Mouse (Mus musculus): Measurements from ENCODE around the gene Rnase1. TPM values are rescaled to one million over a fixed set of nuclear protein-coding genes. Genes with fewer than 3 reads are reported as not detected.
A peak's percentile ranks its signal among the peaks of the same experiment; 100 is the strongest.

Gene Rnase1
- total RNA-seq, 2 experiments from 2014 or later = not detected

DNA sequence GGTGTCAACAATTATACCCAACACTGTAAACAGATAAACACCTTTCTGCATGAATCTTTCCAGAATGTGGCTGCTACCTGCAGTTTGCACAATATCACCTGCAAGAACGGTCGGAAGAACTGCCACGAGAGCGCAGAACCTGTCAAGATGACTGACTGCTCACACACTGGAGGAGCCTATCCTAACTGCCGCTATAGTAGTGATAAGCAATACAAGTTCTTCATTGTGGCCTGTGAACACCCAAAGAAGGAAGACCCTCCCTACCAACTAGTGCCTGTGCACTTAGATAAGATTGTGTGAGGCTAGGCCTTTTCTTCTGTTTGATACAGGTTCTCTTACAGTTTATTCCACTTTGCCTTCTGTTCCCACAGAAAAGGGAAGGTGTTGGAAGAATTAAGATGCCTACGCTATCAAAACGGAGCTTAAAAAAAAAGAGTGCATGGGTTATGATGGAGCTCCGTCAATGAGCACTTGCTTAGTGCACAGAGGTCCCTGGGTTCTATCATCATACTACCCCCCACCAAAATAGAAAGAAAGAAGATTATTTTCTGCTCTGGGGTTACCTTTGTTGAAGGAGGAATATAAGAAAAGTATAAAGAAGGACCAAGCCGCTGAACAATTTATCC, 16.2 kb downstream of the Rnase1 start:
- H3K4me3 ChIP-seq = no peak overlapping the region
- intact Hi-C loops (cut with DNase I) = no loop called here
- H3K27ac ChIP-seq = no peak overlapping the region
- no peak for TF ChIP-seq CTCF (IDR thresholded peaks at IDR 0.05)
- no peak for DNase-seq

DNA sequence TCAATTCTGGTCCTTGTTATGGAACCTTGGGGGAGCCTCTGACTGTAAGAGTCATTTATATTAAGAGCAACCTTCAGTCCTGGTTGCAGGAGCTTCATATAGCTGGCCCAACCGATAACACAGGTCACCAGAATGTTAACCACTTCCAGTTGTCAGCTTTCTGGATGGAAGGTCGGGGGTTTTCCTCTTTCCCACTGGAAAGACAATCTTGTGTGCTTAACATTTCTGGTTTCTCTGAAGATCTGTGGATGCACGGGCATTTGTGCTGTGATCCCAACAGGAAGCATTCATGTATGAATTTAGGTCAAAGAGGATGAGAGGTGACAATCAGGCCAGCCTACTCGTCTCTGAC, 17.0 kb downstream of the Rnase1 start:
- TF ChIP-seq CTCF (IDR thresholded peaks at IDR 0.05) = no peak
- intact Hi-C loops (cut with DNase I) = no loop called here
- no peak for DNase-seq
- Histone ChIP-seq H3K4me3 (no peak overlapping the region), H3K27ac (no peak overlapping the region)

DNA sequence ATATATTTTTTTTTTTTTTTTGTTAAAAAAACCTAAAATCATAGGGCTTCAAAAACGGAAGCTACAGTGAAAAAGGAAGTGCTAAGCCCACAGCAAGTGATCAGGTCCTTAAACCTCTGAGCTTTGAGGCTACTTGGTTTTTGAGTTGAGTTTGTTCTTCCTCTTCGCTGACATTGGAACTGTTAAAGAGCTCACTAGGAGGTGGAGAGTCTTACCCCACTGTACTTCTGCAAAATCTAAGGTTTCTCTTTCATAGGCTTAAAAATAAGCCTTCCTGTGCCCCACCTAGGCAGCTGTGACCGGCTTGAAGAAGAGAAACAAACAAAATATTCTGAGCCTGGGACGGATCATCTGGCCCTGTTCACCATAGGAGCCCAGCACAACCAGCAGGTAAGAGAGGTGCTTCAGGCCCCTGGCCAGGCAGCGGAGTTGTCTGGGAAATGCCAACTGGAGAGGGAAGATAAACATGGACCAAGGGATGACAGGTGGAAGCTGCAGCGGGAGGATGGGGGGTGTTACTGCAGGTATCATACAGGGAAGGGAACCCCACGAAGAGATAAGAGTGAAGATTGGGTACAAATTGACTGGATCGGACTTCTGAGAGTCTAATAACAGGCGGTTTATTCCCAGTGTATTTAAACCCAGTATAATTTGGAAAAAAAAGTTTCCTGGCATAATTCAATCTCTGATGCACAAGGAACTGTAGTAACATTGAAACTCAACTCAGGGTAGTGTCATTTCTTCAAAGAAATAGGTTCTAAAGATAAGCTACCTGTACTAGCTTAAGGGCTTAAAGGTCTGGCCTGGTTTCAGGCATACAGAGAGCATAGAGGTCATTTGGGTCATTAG, 17.6 kb downstream of the Rnase1 start:
- TF ChIP-seq CTCF (IDR thresholded peaks at IDR 0.05) = no peak
- Histone ChIP-seq H3K27ac (no peak overlapping the region), H3K4me3 (no peak overlapping the region)
- DNase-seq = no peak
- intact Hi-C loops (cut with DNase I) = no loop called here

DNA sequence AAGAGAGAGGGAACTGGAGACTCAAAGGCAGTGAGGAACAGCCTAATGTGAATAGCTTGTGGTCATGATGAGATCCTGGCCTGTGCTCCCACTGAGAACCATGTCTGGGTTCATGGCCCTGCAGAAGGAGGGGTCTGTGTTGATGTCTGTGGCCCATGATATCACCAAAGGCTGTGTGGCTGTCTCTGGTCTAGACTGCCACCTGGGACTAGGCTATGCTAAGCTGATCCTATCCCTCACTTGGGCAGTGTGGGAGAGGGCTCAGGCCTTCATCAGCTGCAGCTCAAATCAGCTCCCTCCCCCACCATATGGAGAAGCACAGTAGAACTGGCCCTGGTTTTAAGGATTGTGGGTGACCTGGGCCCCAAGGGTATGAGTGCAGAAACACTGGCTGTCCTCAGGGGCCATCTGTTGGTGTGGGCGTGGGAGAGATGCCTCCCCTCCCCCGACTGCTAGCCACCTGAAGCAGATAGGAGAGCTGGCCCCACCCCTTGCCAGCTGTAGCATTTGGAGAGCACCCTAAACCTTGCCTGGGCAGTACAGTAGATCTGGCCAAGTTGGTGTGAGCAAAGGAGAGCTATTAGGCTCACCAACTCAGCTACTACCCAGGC, 18.8 kb downstream of the Rnase1 start:
- TF ChIP-seq CTCF (IDR thresholded peaks at IDR 0.05) = no peak
- intact Hi-C loops (cut with DNase I) = no loop called here
- DNase-seq = no peak
- Histone ChIP-seq H3K4me3 (no peak overlapping the region), H3K27ac (no peak overlapping the region)

DNA sequence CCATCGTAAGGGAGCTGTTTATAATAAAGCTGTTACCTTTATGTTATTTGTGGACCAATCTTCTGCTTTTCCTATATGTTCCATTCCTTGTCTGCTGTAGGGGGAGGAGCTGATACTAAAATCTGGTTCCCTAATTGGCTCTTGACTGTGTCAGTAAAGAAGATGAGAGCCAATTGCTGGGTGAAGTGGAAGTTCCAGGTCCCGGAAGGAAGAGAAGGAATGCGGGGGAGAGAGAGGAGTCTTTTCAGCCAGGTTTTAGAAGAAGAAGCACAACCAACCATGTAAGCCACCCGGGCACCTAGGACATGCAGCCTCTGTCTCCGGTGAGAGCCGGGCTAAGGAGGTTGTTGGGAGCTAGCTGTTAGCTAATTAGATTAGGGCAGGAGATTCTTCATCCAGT, 20.9 kb downstream of the Rnase1 start:
- H3K4me3 ChIP-seq = no peak overlapping the region
- DNase-seq = no peak
- no peak overlapping the region for H3K27ac ChIP-seq
- TF ChIP-seq CTCF (IDR thresholded peaks at IDR 0.05) = no peak
- intact Hi-C loops (cut with DNase I) = no loop called here

DNA sequence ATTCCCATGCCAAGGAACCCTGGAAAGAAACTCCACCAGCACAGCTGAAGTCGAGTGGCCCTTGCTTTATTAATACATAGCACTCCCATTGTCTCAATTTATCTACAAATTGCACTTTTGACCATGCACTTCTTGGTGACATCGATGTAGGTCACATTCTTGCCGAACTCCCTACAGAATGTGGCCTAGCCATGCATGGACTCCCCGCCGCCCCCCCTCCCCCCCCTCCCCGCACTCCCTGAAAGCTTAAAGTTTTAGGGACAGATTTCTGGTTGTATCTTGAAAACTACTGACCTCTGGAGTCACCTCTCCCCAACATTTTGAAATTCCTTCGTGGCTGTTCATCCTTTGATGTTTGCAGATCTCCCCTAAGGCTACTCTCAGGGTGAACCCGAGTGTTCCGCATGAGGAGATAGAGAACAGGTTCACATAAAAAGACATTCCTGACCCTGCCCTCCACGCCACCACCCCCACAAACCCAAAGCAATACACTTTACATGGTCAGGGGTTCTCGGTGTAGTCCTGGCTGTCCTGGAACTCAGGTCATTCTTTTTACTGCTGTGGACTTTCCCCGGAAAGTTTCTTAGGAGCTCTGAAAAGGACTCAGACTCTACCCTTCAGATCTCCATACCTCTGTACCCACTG, 32.5 kb downstream of the Rnase1 start, which contains the start of gene Eddm3b:
Gene Eddm3b (plus strand): TSS at position 511 of the 645 bp plus-strand sequence.
- intact Hi-C loops (cut with DNase I) = no loop called here
- H3K27ac ChIP-seq = no peak within 1 kb of the TSS
- no peak for DNase-seq
- TF ChIP-seq CTCF (IDR thresholded peaks at IDR 0.05) = no peak
- no peak within 1 kb of the TSS for H3K4me3 ChIP-seq

DNA sequence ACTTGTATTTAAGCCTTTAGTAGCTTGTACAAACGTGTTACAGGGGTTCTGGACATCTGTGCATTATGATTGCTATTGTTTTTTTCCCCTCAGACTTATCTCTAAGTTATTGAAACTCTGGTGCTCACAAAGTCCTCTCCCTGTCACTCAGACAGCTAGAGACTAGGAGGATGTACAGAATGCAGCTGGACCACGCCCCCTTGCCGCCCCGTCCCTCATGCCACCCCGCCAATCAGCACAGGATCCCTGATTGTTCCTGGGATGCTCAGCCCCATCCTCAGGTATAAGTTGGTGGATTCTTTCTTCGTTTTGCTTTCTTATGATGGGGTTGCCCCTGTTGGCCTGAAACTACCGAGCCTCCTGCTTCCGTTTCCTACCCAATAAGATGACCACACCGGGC, 33.1 kb downstream of the Rnase1 start:
- intact Hi-C loops (cut with DNase I) = no loop called here
- Histone ChIP-seq H3K27ac (no peak overlapping the region), H3K4me3 (no peak overlapping the region)
- no peak for DNase-seq
- no peak for TF ChIP-seq CTCF (IDR thresholded peaks at IDR 0.05)

DNA sequence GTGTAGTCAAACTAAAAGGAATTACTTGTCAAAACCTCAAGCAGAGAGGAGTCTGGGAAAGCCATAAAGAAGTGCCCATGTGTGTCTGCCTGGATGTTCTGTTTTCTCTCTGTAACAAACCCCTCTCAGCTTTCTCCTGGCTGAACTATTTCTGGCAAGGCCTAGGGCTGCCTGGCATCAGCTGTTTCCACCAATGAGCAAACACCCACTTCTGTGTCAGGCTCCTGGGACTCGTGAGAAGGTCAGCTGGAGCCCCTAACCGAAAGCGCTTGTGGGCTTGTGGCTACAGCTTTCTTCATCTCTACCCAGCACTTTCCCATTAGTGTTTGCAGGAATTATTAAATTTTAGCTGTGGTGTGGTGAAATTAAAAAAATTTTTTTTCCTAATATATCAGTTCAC, 34.6 kb downstream of the Rnase1 start:
- intact Hi-C loops (cut with DNase I) = no loop called here
- no peak overlapping the region for H3K4me3 ChIP-seq
- H3K27ac ChIP-seq = no peak overlapping the region
- TF ChIP-seq CTCF (IDR thresholded peaks at IDR 0.05) = no peak
- peak; percentile 65 for DNase-seq

DNA sequence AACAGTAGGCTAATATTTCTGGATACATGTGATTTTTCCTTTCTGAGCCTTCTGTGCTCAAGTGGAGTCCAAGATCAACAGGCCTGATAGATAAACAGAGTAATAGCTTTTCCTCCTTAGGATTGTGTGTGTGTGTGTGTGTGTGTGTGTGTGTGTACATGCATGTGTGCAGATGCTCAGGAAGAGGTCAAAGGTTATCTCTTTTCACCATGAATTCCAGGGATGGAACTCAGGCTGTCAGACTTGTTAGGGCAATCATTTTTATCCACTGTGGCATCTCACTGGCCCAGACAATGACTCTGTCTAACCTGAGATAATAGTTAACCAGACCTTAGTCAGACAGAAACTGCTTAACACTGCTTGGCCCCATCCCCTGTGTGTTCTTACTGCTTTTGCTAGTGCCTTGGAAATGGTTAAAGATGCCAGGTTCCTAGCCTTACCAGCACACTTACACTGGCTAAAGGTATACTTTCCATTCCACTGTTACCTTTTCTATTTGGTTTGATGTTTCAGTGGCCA, 40.1 kb downstream of the Rnase1 start:
- no peak for TF ChIP-seq CTCF (IDR thresholded peaks at IDR 0.05)

DNA sequence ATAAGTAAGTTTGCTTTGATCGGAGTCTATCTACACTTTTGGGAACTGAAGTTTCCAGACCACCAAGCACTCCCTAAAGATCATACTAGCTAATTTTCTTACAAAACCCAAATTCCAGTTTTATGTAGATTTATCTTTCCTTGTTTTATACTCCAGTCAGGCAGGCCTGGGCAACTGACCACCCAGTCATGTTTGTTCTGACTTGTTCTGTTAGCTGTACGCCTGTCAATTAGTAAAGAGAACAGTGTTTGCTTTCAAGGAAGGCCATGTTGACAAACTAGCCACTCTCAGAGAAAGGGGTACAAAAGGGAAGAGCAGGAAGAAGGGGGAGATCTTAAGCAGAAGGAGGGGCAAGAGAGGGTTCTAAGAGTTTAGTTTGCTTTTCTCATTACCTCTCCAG, 42.2 kb downstream of the Rnase1 start:
- intact Hi-C loops (cut with DNase I) = loop anchor here (5.0 kb wide), 1 partner anchor 68 kb away; no protein-coding TSS in a partner anchor
- TF ChIP-seq CTCF (IDR thresholded peaks at IDR 0.05) = no peak
- DNase-seq = no peak
- H3K4me3 ChIP-seq = no peak overlapping the region
- H3K27ac ChIP-seq = no peak overlapping the region

More for the DNA sequence above, 40.1 kb downstream of the Rnase1 start:
- intact Hi-C loops (cut with DNase I) = no loop called here
- H3K4me3 ChIP-seq = no peak overlapping the region
- H3K27ac ChIP-seq = no peak overlapping the region
- no peak for DNase-seq

DNA sequence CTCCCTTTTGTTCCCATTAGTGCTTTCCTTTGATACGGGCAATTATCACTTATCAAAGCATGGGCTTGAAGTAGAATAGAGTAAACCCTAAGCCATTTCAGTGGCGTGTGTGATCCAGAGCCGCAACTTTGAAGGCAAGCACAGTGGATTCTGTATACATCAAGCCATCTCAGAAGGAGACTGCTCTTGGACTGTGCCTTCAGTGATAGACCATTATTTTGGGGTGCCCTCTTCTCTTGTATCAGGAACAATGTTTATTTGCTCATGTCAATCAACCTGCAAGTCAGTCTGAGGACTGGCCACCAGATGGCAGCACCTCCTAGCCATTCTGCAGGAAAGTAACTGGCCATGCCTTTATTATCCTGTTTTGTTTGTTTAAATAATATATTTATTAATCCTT, 43.4 kb downstream of the Rnase1 start:
- intact Hi-C loops (cut with DNase I) = loop anchor here (5.0 kb wide), 1 partner anchor 69 kb away; no protein-coding TSS in a partner anchor
- peak; percentile 94 for TF ChIP-seq CTCF (IDR thresholded peaks at IDR 0.05)
- peak; percentile 66 for DNase-seq
- no peak overlapping the region for H3K27ac ChIP-seq
- no peak overlapping the region for H3K4me3 ChIP-seq

DNA sequence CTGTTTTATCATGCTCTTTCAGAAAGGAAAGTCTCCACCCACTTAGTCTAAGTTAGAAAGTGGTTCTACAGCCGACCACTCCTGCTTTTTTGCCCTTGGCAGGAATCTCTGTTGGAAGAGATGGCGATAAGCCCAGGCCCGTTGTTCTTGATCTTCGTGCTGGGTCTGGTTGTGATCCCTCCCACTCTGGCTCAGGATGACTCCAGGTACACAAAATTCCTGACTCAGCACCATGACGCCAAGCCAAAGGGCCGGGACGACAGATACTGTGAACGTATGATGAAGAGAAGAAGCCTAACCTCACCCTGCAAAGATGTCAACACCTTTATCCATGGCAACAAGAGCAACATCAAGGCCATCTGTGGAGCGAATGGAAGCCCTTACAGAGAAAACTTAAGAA, 45.3 kb downstream of the Rnase1 start:
- Histone ChIP-seq H3K4me3 (no peak overlapping the region), H3K27ac (no peak overlapping the region)
- no peak for TF ChIP-seq CTCF (IDR thresholded peaks at IDR 0.05)
- intact Hi-C loops (cut with DNase I) = loop anchor here (5.0 kb wide), 1 partner anchor 71 kb away; no protein-coding TSS in a partner anchor
- no peak for DNase-seq

Measured in gastrocnemius, adult 2 months (tissue).